Mouse (Mus musculus): ENCODE measurements around the gene Araf. TPM values are rescaled to one million over a fixed set of nuclear protein-coding genes. Genes with fewer than 3 reads are reported as not detected.
A peak's percentile ranks its signal among the peaks of the same experiment; 100 is the strongest.
"Not testable (repeated sequence)": the region's sequence is repeated elsewhere in the genome, so short reads cannot be mapped to it uniquely, and the experiment has no call there.

The Araf gene
- polyA plus RNA-seq, 1 experiment from 2014 or later = 103 TPM

DNA sequence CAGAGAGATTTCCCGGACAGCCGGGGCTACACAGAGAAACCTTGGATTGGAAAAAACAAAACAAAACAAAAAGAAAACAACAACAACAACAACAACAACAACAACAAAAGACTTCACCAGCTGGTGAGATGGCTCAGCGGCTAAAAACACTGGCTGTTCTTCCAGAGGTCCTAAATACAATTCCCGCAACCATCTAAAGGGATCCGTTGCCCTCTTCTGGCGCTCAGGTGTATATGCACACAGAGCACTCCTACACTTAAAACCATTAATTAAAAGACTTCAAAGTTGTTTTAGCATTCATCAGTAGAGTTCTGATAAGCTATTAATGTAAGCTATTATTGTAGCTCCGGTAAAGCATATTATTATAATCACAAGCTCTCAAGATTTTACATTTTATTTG, 4.4 kb upstream of the Araf start:
- no peak overlapping the region for H3K4me3 ChIP-seq (ENCODE audit: low read length)
- H3K9ac ChIP-seq (ENCODE audit: low read depth, low read length) = no peak overlapping the region
- H3K36me3 ChIP-seq (ENCODE audit: control insufficient read depth, insufficient read depth, low read length) = no peaks in the 10 kb centered on the region
- H3K9me3 ChIP-seq (ENCODE audit: control insufficient read depth, low read length) = no peaks in the 10 kb centered on the region
- no peak overlapping the region for H3K4me2 ChIP-seq (replicated peaks; ENCODE audit: low read depth, low read length)
- 67% methylated on average over 7 of the region's 7 CpGs for WGBS
- no peak for ATAC-seq (ENCODE audit: low FRiP score, low TSS enrichment)
- H3K27ac ChIP-seq (ENCODE audit: low read depth, low read length) = no peak overlapping the region
- H3K27me3 ChIP-seq (ENCODE audit: control insufficient read depth, insufficient read depth, low read length) = no peaks in the 10 kb centered on the region
- H3K4me1 ChIP-seq (ENCODE audit: control insufficient read depth, insufficient read depth, low read length) = no peaks in the 10 kb centered on the region

DNA sequence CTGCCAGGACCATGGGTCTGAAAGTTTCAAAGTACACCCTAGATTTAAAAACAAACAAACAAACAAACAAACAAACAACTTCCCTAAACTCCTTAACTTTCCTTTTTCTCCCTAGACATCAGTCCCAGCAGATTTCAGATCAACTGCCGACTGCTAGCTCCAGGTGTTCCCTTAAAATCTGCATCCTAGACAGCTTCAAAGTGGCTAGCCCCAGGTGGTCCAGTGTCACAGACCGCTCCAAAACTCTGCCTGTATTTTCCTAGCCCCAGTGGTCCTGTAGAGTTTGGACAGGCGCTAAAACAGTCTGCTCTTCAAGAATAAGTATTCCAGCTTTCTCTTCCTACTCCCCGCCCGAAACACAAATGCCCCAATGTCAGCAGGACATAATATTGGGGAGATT, 3.4 kb upstream of the Araf start:
- ATAC-seq (ENCODE audit: low FRiP score, low TSS enrichment) = no peak
- Histone ChIP-seq H3K9ac (ENCODE audit: low read depth, low read length) (no peak overlapping the region), H3K4me2 (replicated peaks; ENCODE audit: low read depth, low read length) (no peak overlapping the region), H3K27ac (ENCODE audit: low read depth, low read length) (no peak overlapping the region), H3K27me3 (ENCODE audit: control insufficient read depth, insufficient read depth, low read length) (no peaks in the 10 kb centered on the region), H3K9me3 (ENCODE audit: control insufficient read depth, low read length) (no peaks in the 10 kb centered on the region), H3K36me3 (ENCODE audit: control insufficient read depth, insufficient read depth, low read length) (no peaks in the 10 kb centered on the region), H3K4me3 (ENCODE audit: low read length) (no peak overlapping the region), H3K4me1 (ENCODE audit: control insufficient read depth, insufficient read depth, low read length) (no peaks in the 10 kb centered on the region)
- WGBS = 43% methylated on average over 5 of the region's 5 CpGs

GRCm38 (mm10) chrX:20798141-20798796, 655 bp downstream of the Araf start:
- H3K27me3 ChIP-seq (ENCODE audit: control insufficient read depth, insufficient read depth, low read length) = no peaks in the 10 kb centered on the region
- peak overlapping the region; percentile 86 for H3K27ac ChIP-seq (ENCODE audit: low read depth, low read length)
- H3K4me3 ChIP-seq (ENCODE audit: low read length) = peak overlapping the region; percentile 44
- WGBS = 28% methylated on average over 20 of the region's 21 CpGs
- no peaks in the 10 kb centered on the region; the same call in 1 of the 2 replicates for H3K36me3 ChIP-seq (ENCODE audit: control insufficient read depth, insufficient read depth, low read length)
- H3K4me2 ChIP-seq (replicated peaks; ENCODE audit: low read depth, low read length) = peak overlapping the region; percentile 39
- H3K9me3 ChIP-seq (ENCODE audit: control insufficient read depth, low read length) = no peaks in the 10 kb centered on the region
- H3K9ac ChIP-seq (ENCODE audit: low read depth, low read length) = peak overlapping the region; percentile 65
- ATAC-seq (ENCODE audit: low FRiP score, low TSS enrichment) = peak; percentile 98
- no peaks in the 10 kb centered on the region for H3K4me1 ChIP-seq (ENCODE audit: control insufficient read depth, insufficient read depth, low read length)

- H3K4me2 ChIP-seq (replicated peaks; ENCODE audit: low read depth, low read length) = peak overlapping the region; percentile 39
- WGBS = 31% methylated on average over 7 of the region's 7 CpGs
- peak overlapping the region; percentile 65; the same call in 1 of the 2 replicates for H3K9ac ChIP-seq (ENCODE audit: low read depth, low read length)
- H3K27ac ChIP-seq (ENCODE audit: low read depth, low read length) = peak overlapping the region; percentile 86
- no peaks in the 10 kb centered on the region for H3K27me3 ChIP-seq (ENCODE audit: control insufficient read depth, insufficient read depth, low read length)
- H3K36me3 ChIP-seq (ENCODE audit: control insufficient read depth, insufficient read depth, low read length) = no peaks in the 10 kb centered on the region; the same call in 1 of the 2 replicates
- H3K4me3 ChIP-seq (ENCODE audit: low read length) = peak overlapping the region; percentile 44
- no peaks in the 10 kb centered on the region for H3K9me3 ChIP-seq (ENCODE audit: control insufficient read depth, low read length)
- H3K4me1 ChIP-seq (ENCODE audit: control insufficient read depth, insufficient read depth, low read length) = no peaks in the 10 kb centered on the region
- ATAC-seq (ENCODE audit: low FRiP score, low TSS enrichment) = no peak; the same call in 1 of the 2 replicates
Measured at GRCm38 (mm10) chrX:20798797-20799147, 1.2 kb downstream of the Araf start.

DNA sequence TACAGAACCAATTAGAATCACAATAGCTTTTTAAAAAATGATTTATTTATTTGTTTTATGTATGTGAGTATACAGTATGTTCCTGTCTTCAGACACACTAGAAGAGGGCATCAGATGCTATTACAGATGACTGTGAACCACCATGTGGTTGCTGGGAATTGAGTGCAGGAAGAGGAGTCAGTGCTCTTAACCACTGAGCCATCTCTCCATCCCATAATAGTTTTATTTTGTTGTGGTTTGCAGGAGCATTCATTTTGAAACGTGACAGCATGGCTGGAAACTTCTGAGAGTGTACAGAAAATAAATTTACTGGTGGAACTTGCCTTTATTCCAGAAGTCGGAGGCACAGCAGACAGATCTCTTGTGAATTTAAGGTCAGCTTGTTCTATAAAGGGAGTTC, 3.8 kb downstream of the Araf start:
- Histone ChIP-seq H3K9me3 (ENCODE audit: control insufficient read depth, low read length) (no peaks in the 10 kb centered on the region), H3K4me3 (ENCODE audit: low read length) (no peak overlapping the region), H3K36me3 (ENCODE audit: control insufficient read depth, insufficient read depth, low read length) (no peaks in the 10 kb centered on the region; the same call in 1 of the 2 replicates), H3K27me3 (ENCODE audit: control insufficient read depth, insufficient read depth, low read length) (no peaks in the 10 kb centered on the region), H3K27ac (ENCODE audit: low read depth, low read length) (no peak overlapping the region), H3K9ac (ENCODE audit: low read depth, low read length) (no peak overlapping the region), H3K4me2 (replicated peaks; ENCODE audit: low read depth, low read length) (no peak overlapping the region), H3K4me1 (ENCODE audit: control insufficient read depth, insufficient read depth, low read length) (no peaks in the 10 kb centered on the region)
- no peak for ATAC-seq (ENCODE audit: low FRiP score, low TSS enrichment)
- 66% methylated on average over 2 of the region's 2 CpGs for WGBS

GRCm38 (mm10) chrX:20804301-20804700, 6.7 kb downstream of the Araf start:
- 45% methylated on average over 1 of the region's 1 CpGs for whole genome bisulfite sequencing
- H3K9ac ChIP-seq (ENCODE audit: low read depth, low read length); H3K27ac ChIP-seq (ENCODE audit: low read depth, low read length); H3K4me3 ChIP-seq (ENCODE audit: low read length); ATAC-seq (ENCODE audit: low FRiP score, low TSS enrichment); H3K4me1 ChIP-seq (ENCODE audit: control insufficient read depth, insufficient read depth, low read length); H3K4me2 ChIP-seq (replicated peaks; ENCODE audit: low read depth, low read length); H3K9me3 ChIP-seq (ENCODE audit: control insufficient read depth, low read length); H3K36me3 ChIP-seq (ENCODE audit: control insufficient read depth, insufficient read depth, low read length); H3K27me3 ChIP-seq (ENCODE audit: control insufficient read depth, insufficient read depth, low read length): not testable (repeated sequence)

- H3K4me3 ChIP-seq (ENCODE audit: low read length) = no peak overlapping the region
- no peaks in the 10 kb centered on the region for H3K27me3 ChIP-seq (ENCODE audit: control insufficient read depth, insufficient read depth, low read length)
- H3K27ac ChIP-seq (ENCODE audit: low read depth, low read length) = no peak overlapping the region
- H3K4me1 ChIP-seq (ENCODE audit: control insufficient read depth, insufficient read depth, low read length) = no peaks in the 10 kb centered on the region
- ATAC-seq (ENCODE audit: low FRiP score, low TSS enrichment) = no peak
- no peak overlapping the region for H3K4me2 ChIP-seq (replicated peaks; ENCODE audit: low read depth, low read length)
- no peaks in the 10 kb centered on the region for H3K36me3 ChIP-seq (ENCODE audit: control insufficient read depth, insufficient read depth, low read length)
- WGBS = 65% methylated on average over 1 of the region's 1 CpGs
- no peak overlapping the region for H3K9ac ChIP-seq (ENCODE audit: low read depth, low read length)
- H3K9me3 ChIP-seq (ENCODE audit: control insufficient read depth, low read length) = no peaks in the 10 kb centered on the region
Measured at GRCm38 (mm10) chrX:20806295-20806694, 8.7 kb downstream of the Araf start.

GRCm38 (mm10) chrX:20816974-20817373, 19.4 kb downstream of the Araf start:
- H3K36me3 ChIP-seq (ENCODE audit: control insufficient read depth, insufficient read depth, low read length) = no peaks in the 10 kb centered on the region
- H3K4me3 ChIP-seq (ENCODE audit: low read length) = no peak overlapping the region
- no peaks in the 10 kb centered on the region for H3K4me1 ChIP-seq (ENCODE audit: control insufficient read depth, insufficient read depth, low read length)
- H3K9ac ChIP-seq (ENCODE audit: low read depth, low read length) = no peak overlapping the region
- H3K27me3 ChIP-seq (ENCODE audit: control insufficient read depth, insufficient read depth, low read length) = no peaks in the 10 kb centered on the region
- no peak overlapping the region for H3K27ac ChIP-seq (ENCODE audit: low read depth, low read length)
- no peak for ATAC-seq (ENCODE audit: low FRiP score, low TSS enrichment)
- H3K9me3 ChIP-seq (ENCODE audit: control insufficient read depth, low read length) = no peaks in the 10 kb centered on the region
- no peak overlapping the region for H3K4me2 ChIP-seq (replicated peaks; ENCODE audit: low read depth, low read length)
- WGBS = 64% methylated on average over 6 of the region's 6 CpGs

DNA sequence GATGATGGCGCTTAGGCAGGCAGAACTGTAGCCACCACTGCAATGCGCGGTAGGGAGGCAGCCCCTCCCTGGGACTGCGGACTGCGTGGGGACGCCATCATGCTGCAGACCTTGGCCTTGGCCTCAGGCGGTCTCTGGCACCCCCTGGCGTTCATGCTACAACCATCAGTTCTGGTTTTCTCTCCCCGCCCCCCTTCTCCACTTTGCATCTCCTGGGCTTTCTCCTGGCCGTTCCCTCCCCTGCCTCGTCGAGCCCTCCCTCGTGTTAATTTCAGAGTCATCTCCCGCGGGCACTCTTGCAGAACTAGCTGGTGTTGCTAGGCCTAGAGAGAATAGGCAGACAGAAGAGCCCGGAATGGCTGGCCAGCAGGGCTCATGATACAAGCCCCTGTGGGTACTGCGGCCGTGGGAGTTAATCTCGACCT, 21.6 kb downstream of the Araf start:
- peak overlapping the region; percentile 37; the same call in 1 of the 2 replicates for H3K27ac ChIP-seq (ENCODE audit: low read depth, low read length)
- H3K4me2 ChIP-seq (replicated peaks; ENCODE audit: low read depth, low read length) = peak overlapping the region; percentile 42
- peak overlapping the region; percentile 37; the same call in 1 of the 2 replicates for H3K9ac ChIP-seq (ENCODE audit: low read depth, low read length)
- ATAC-seq (ENCODE audit: low FRiP score, low TSS enrichment) = peak; percentile 95
- WGBS = 27% methylated on average over 19 of the region's 19 CpGs
- H3K27me3 ChIP-seq (ENCODE audit: control insufficient read depth, insufficient read depth, low read length) = no peaks in the 10 kb centered on the region
- no peaks in the 10 kb centered on the region for H3K4me1 ChIP-seq (ENCODE audit: control insufficient read depth, insufficient read depth, low read length)
- H3K4me3 ChIP-seq (ENCODE audit: low read length) = peak overlapping the region; percentile 18
- H3K9me3 ChIP-seq (ENCODE audit: control insufficient read depth, low read length) = no peaks in the 10 kb centered on the region
- H3K36me3 ChIP-seq (ENCODE audit: control insufficient read depth, insufficient read depth, low read length) = no peaks in the 10 kb centered on the region

Data from kidney, embryonic 14.5 days (tissue).